Mouse (Mus musculus) embryonic stem cell, embryonic (primary cell): ENCODE results near the gene Cog1.

Source experiments
- CTCF ChIA-PET, 4 experiments: fragments of 300-600 bp in 2 of 4; fragments of 350-600 bp in 2 of 4; sonication (Branson Sonifier 250); formaldehyde crosslinking; loops; one replicate each; lab custom pipeline; 2022; ENCODE audit warnings: inconsistent platforms in 2 of 4; lab: Charles Lee
- POLR2A ChIA-PET, 4 experiments: fragments of 300-600 bp in 2 of 4; fragments of 350-600 bp in 2 of 4; sonication (Branson Sonifier 250); formaldehyde crosslinking; loops; one replicate each; lab custom pipeline; 2022; ENCODE audit warnings: antibody characterized with exemption in 4 of 4, inconsistent platforms in 1 of 4; lab: Charles Lee

The Cog1 gene

DNA sequence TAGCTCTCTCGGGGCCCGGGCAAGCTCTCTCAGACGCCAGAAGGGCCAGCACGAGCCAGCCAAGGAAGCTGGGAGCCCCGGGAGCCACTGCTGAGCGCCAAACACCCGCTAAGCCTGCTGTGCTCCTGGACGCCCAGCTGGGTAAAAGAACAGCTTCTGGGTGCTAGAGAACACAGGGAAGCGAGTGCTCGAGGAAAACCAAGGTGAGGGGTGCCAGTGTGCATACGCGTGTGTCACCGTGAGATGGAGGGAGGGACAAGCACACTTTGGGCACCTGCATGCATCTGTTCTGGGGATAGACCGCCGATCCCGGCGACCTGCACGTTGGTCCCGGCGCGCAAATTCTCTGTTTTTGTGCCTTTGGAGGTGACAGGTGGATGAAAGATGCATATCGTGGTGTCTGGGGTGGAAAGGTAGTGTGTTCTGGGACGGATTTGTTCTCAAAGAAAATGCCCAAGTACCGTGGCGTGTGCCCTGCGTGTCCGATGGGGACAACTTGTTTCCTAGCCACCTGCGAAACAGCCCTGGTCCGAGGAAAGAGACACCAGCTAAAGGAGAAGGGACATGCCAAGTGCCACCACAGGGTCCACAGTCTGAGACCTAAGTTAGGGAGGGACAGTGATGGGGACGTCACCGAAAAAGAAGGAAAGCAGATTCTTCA is 29.4 kb upstream of the Cog1 start:
- CTCF ChIA-PET, result interaction anchor here in 3 of 4 experiments (0.6 to 3.3 kb wide), 11 partner anchors 8 to 322 kb away, joined by 3 to 19 read pairs (median 7); partner anchors contain the start of genes Cog1 (in 1 of the 3) and Slc39a11 (in 1 of the 3)
- POLR2A ChIA-PET, result interaction anchor here (0.5 to 3.5 kb wide), 33 partner anchors 12 to 747 kb away, joined by 3 to 30 read pairs (median 4); partner anchors contain the start of genes Cdc42ep4 (in 1 of the 4), Cpsf4l (in 1 of the 4) and Slc39a11 (in 1 of the 4)

DNA sequence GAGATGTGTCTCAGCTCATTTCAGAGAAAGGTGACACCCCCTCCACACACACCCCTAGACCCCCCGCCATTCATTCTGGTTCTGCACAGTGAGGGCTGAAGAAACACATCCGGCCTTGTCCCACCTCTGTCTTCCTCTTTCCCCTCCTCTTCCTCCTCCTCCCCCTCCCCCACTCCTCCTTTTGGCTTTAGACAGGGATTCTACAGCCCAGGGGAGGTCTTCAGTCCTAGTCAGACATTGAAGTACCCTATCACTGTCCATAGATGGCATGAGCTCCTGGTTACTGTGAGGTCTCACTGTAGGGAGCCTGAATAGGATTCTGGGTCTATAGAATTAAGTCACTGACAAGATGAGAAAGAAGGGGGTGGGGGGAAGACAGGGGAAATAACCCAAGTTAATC is 28.0 kb upstream of the Cog1 start:
- ChIA-PET POLR2A (interaction anchor here in 2 of 4 experiments (0.7 to 1.1 kb wide), 3 partner anchors 10 to 71 kb away, joined by 3 read pairs; no protein-coding TSS in a partner anchor), CTCF (interaction anchor here in 3 of 4 experiments (0.6 to 1.5 kb wide), 5 partner anchors 60 to 449 kb away, joined by 3 to 11 read pairs (median 4); no protein-coding TSS in a partner anchor)

DNA sequence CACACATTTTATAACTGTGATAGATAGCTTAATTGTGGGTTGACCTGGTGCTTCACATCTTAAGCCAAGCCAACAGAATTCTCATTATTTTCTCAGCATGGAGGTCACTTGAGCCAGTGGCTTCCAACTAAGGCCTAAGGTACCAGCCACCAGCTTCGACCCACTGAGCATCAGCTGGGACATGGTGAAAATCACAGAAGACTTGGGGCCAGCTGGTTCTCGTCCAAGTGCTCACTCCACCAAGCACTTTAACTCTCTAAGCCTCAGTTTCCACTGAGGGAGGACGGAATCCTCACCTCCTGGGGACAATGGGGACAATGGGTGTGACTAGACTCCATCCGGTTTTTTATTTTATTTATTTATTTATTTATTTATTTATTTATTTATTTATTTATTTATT is 26.9 kb upstream of the Cog1 start:
- ChIA-PET CTCF (interaction anchor here in 2 of 4 experiments (0.7 to 1.5 kb wide), 2 partner anchors 123 to 829 kb away, joined by 3 to 4 read pairs; no protein-coding TSS in a partner anchor), POLR2A (interaction anchor here in 2 of 4 experiments (0.5 to 0.8 kb wide), 2 partner anchors 164 to 188 kb away, joined by 3 to 6 read pairs; no protein-coding TSS in a partner anchor)

DNA sequence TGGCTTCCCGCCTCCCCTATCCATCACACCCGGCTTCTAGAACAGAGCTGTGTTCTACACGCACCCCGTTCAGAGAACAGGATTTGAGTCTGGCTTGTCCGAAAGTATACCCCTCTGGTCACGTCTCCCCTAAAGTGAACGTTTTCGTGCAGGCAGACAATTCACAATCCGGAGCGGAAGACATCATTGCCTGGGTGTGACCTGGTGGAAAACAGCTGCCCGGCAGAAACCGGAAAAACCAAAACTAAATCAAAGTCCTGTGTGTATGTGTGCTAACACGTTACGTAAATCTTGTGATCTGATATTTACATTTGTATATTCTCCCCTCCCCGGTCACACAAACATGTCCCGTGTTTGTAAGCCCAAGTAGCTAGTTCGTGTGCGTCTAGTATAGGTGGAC is 23.5 kb upstream of the Cog1 start:
- CTCF ChIA-PET, result interaction anchor here in 2 of 4 experiments (0.9 to 1.0 kb wide), 2 partner anchors 327 to 331 kb away, joined by 3 read pairs; no protein-coding TSS in a partner anchor
- POLR2A ChIA-PET, result no interaction called here

DNA sequence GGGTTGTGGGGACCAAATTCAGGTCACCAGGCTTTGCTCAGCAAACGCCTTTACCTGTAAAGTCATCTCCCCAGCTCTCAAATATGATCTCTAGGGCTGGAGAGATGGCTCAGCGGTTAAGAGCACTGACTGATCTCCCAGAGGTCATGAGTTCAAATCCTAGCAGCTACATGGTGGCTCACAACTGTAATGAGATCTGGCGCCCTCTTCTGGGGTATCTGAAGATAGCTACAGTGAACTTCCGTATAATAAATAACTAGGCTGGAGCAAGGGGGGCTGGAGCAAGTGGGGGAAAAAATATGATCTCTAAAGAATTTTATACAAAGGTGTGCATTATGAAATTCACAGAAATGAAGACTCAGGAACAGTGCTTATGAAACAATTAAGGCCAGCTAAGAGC is 21.2 kb upstream of the Cog1 start:
- ChIA-PET CTCF (interaction anchor here (0.5 to 2.4 kb wide), 46 partner anchors 10 to 463 kb away, joined by 3 to 25 read pairs (median 4); partner anchors contain the start of gene Sstr2 (in 1 of the 4)), POLR2A (interaction anchor here in 3 of 4 experiments (0.6 to 1.5 kb wide), 8 partner anchors 9 to 846 kb away, joined by 3 to 7 read pairs (median 4); no protein-coding TSS in a partner anchor)

GRCm38 (mm10) chr11:113630642-113631041 is 18.3 kb upstream of the Cog1 start:
- ChIA-PET POLR2A (interaction anchor here in 3 of 4 experiments (0.6 to 1.3 kb wide), 6 partner anchors 12 to 429 kb away, joined by 3 to 5 read pairs (median 3); no protein-coding TSS in a partner anchor), CTCF (interaction anchor here (0.5 to 3.5 kb wide), 23 partner anchors 11 to 1405 kb away, joined by 3 to 20 read pairs (median 5); partner anchors contain the start of genes Sstr2 (in 2 of the 4) and Cog1 (in 1 of the 4))

DNA sequence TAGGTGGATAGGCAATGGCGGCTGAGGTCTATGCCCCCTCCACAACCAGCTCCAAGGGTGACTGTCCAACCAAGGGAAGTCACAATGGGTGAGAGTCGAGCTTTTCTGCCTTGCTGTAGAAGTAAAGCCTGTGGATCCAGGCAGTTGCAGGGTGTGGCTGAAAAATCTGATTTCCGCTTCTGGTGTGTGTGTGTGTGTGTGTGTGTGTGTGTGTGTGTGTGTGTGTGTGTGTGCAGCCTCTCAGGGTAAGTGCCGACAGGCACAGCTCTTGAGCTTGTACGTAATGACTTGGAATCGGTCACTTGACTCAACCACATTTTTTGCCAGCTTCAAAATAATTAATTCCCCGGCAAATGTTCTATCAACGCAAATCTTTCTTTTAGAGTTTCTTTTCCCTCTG is 17.7 kb upstream of the Cog1 start:
- CTCF ChIA-PET, result interaction anchor here (0.5 to 3.5 kb wide), 28 partner anchors 13 to 1406 kb away, joined by 3 to 20 read pairs (median 4); partner anchors contain the start of genes D11Wsu47e (in 1 of the 4) and Sstr2 (in 1 of the 4)
- POLR2A ChIA-PET, result interaction anchor here in 3 of 4 experiments (0.6 to 1.3 kb wide), 6 partner anchors 15 to 430 kb away, joined by 3 to 5 read pairs (median 4); no protein-coding TSS in a partner anchor

- ChIA-PET POLR2A (interaction anchor here in 3 of 4 experiments (0.8 to 1.0 kb wide), 4 partner anchors 21 to 335 kb away, joined by 3 to 5 read pairs (median 3); no protein-coding TSS in a partner anchor), CTCF (interaction anchor here (0.6 to 3.5 kb wide), 21 partner anchors 14 to 467 kb away, joined by 3 to 20 read pairs (median 3); partner anchors contain the start of gene Sstr2 (in 1 of the 4))
Measured at GRCm38 (mm10) chr11:113631862-113632261, 17.1 kb upstream of the Cog1 start.

- CTCF ChIA-PET, result interaction anchor here (0.8 to 3.5 kb wide), 11 partner anchors 14 to 457 kb away, joined by 3 to 14 read pairs (median 4); partner anchors contain the start of gene Sstr2 (in 1 of the 4)
- POLR2A ChIA-PET, result interaction anchor here in 2 of 4 experiments (0.9 to 1.0 kb wide), 5 partner anchors 15 to 183 kb away, joined by 3 to 4 read pairs (median 3); partner anchors contain the start of gene Cpsf4l (in 1 of the 2)
Measured at GRCm38 (mm10) chr11:113632303-113632702, 16.7 kb upstream of the Cog1 start.

DNA sequence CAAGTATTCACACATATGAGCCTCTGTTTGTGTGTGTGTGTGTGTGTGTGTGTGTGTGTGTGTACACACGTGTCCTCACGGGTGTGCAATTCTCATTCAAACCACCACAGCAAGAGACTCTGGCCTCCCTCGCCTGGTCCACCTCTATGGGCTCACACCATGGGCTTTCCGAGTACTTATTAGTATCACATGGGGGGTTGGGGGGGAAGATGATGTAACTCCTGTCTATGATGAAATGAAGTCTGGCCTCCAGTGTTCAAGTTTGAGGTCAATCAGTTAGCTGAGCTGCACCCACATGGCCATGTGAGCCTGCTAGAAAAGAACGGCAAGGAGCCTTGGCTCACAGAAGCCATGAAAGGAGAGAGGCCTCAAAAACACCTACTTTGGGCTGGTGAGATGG is 15.6 kb upstream of the Cog1 start:
- CTCF ChIA-PET, result interaction anchor here in 3 of 4 experiments (0.5 to 2.5 kb wide), 4 partner anchors 21 to 439 kb away, joined by 3 to 7 read pairs (median 4); no protein-coding TSS in a partner anchor
- POLR2A ChIA-PET, result interaction anchor here in 1 of 4 experiments (0.9 to 1.0 kb wide), 4 partner anchors 16 to 184 kb away, joined by 3 to 4 read pairs (median 3); partner anchors contain the start of gene Cpsf4l

DNA sequence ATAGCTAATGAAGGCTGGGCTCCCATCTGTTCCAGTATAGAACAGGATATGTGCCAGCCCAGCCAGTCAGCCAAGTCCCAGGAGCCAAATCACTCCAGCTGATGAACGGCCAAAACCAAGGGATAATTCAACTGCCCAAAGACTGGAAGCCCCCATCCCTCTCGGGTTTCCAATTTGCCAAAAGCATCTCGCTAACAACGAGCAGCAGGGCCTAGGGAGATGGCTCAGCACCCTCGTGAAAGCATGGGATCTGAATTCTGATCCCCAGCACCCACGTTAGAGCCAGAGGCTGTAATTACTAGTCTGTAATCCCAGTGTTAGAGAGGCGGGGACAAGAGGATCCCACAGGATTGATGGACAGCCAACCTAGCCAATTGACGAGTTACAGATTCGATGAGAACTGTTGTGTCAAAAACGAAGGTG is 14.3 kb upstream of the Cog1 start:
- POLR2A ChIA-PET, result no interaction called here
- CTCF ChIA-PET, result interaction anchor here in 2 of 4 experiments (0.6 kb wide), 2 partner anchors 309 to 468 kb away, joined by 3 to 4 read pairs; no protein-coding TSS in a partner anchor

DNA sequence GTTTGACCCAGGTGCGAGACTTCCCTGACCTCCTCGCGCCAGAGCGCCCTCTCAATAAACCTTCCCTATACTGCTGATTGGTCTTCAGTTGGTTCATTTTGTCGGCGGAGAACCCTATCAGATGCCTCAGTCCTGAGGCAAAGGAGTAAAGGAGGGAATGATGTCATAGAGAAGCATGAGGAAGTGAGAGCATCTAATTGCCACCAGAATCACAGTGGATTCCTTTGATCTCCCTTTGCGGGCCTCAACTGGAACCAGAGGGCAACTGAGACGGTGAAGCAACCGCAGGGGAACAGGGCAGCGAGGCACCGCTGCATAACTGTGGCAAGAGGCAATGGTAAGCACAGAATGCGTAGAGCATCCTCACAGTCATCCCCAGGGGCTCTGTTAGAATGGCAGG is 10.3 kb upstream of the Cog1 start:
- POLR2A ChIA-PET, result interaction anchor here in 2 of 4 experiments (0.6 to 1.1 kb wide), 5 partner anchors 11 to 263 kb away, joined by 3 to 4 read pairs (median 3); partner anchors contain the start of gene Cog1 (in 1 of the 2)
- CTCF ChIA-PET, result interaction anchor here in 2 of 4 experiments (0.6 to 1.8 kb wide), 3 partner anchors 172 to 246 kb away, joined by 4 to 5 read pairs (median 5); no protein-coding TSS in a partner anchor

GRCm38 (mm10) chr11:113645181-113645580 is 3.8 kb upstream of the Cog1 start:
- CTCF ChIA-PET, result no interaction called here

GRCm38 (mm10) chr11:113648152-113648551 is 817 bp upstream of the Cog1 start:
- CTCF ChIA-PET, result interaction anchor here (0.6 to 8.5 kb wide), 21 partner anchors 8 to 322 kb away, joined by 3 to 78 read pairs (median 4); partner anchors contain the start of gene Sstr2 (in 1 of the 4)
- POLR2A ChIA-PET, result interaction anchor here in 2 of 4 experiments (0.9 to 2.3 kb wide), 7 partner anchors 8 to 350 kb away, joined by 3 to 8 read pairs (median 3); partner anchors contain the start of genes D11Wsu47e (in 1 of the 2) and Fam104a (in 1 of the 2)

More at GRCm38 (mm10) chr11:113645181-113645580, 3.8 kb upstream of the Cog1 start:
- POLR2A ChIA-PET, result interaction anchor here in 1 of 4 experiments (1.1 kb wide), 1 partner anchor 26 kb away, joined by 5 read pairs; no protein-coding TSS in a partner anchor

DNA sequence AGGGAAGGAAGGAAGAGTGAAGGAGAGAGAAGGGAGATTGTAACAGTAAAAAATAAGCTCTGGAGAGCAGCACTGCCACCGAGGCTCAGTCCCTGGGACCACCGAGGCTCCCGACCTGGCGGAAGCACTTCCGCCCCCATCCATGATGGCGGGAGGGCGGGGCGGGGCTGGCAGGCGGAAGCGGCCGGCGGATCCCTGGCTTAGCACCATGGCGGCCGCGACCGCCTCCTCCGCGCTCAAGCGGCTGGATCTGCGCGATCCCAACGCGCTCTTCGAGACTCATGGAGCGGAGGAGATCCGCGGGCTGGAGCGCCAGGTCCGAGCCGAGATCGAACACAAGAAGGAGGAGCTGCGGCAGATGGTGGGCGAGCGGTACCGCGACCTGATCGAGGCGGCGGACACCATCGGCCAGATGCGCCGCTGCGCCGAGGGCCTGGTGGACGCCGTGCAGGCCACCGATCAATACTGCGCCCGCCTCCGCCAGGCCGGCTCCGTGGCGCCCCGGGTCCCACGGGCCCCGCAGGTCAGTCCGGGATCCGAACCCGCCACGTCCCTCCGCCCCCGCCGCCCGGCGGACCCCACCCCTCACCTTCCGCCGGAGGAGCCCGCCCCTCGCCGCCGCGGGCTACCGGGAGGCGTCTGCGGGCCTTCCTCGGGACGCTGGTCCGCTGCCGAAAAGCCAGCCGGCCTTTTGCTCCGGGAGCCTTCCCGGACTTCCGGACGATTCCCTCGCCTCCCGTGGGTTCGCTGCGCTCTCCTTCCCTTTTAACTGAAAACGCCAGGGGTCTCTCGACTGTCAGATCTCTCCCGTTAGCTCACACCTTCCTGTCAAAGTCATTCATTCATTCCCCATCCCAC is 613 bp downstream of the Cog1 start, which contains the start of gene Slc39a11:
Gene Slc39a11, minus strand, starts transcription at position 727 of the 858 bp plus-strand sequence.
- ChIA-PET CTCF (interaction anchor here (0.5 to 8.5 kb wide), 11 partner anchors 12 to 214 kb away, joined by 3 to 78 read pairs (median 5); partner anchors contain the start of gene Sstr2 (in 1 of the 4)), POLR2A (interaction anchor here (0.5 to 2.3 kb wide), 20 partner anchors 9 to 1072 kb away, joined by 3 to 8 read pairs (median 4); partner anchors contain the start of genes D11Wsu47e (in 2 of the 4), Fam104a (in 2 of the 4), Cdc42ep4 (in 1 of the 4) and Cpsf4l (in 1 of the 4))
